Mouse (Mus musculus) midbrain, embryonic 12.5 days (tissue): ENCODE results near the gene Lypla2. TPM values are rescaled to one million over a fixed set of nuclear protein-coding genes. Genes with fewer than 3 reads are reported as not detected.
A peak's percentile ranks its signal among the peaks of the same experiment; 100 is the strongest.

Experiments
- ATAC-seq: fragments of 200-750 bp; cut with Nextera tagmentation; 2 replicates; pipeline ENCODE4 v1.8.0; 2017; ENCODE audit warnings: low read depth, moderate TSS enrichment, moderate library complexity; ENCODE audit not compliant: low FRiP score
- H3K27ac ChIP-seq: fragments of 300-500 bp; sonication (generic); replicated peaks from 2 replicates; pipeline ENCODE4 v1.5.1; 2016; ENCODE audit warnings: mild to moderate bottlenecking
- H3K27me3 ChIP-seq: fragments of 300-500 bp; sonication (generic); 2 replicates; pipeline ENCODE4 v1.6.1; 2016; ENCODE audit warnings: mild to moderate bottlenecking
- H3K36me3 ChIP-seq: fragments of 300-500 bp; sonication (generic); 2 replicates; pipeline ENCODE4 v1.6.1; 2016
- H3K4me1 ChIP-seq: fragments of 300-500 bp; sonication (generic); 2 replicates; pipeline ENCODE4 v1.6.1; 2016
- H3K4me2 ChIP-seq: fragments of 300-500 bp; sonication (generic); replicated peaks from 2 replicates; pipeline ENCODE4 v1.6.1; 2016; ENCODE audit warnings: mild to moderate bottlenecking, moderate library complexity
- H3K4me3 ChIP-seq: fragments of 300-500 bp; sonication (generic); 2 replicates; pipeline ENCODE4 v1.5.1; 2016; ENCODE audit warnings: mild to moderate bottlenecking
- H3K9ac ChIP-seq: fragments of 300-500 bp; sonication (generic); replicated peaks from 2 replicates; pipeline ENCODE4 v1.6.1; 2016; ENCODE audit warnings: mild to moderate bottlenecking, moderate library complexity
- H3K9me3 ChIP-seq: fragments of 300-500 bp; sonication (generic); 2 replicates; pipeline ENCODE4 v1.6.1; 2016; ENCODE audit warnings: mild to moderate bottlenecking
- WGBS: fragments of 180-500 bp; shearing (Covaris S2); methylation state at CpG from one replicate; pipeline ENCODE4 v1.1.7; 2016; 5-methylcytosine and 5-hydroxymethylcytosine counted together
- polyA plus RNA-seq: library from polyadenylated mRNA; unstranded; fragments of >200 nt; fragmentation: Nextera tagmentation; extraction: Ambion mirVana; gene quantifications from 2 replicates; pipeline ENCODE4 v1.2.1, GENCODE M21; 2016

The Lypla2 gene
- polyA plus RNA-seq, 1 experiment from 2014 or later = 163 TPM

GRCm38 (mm10) chr4:135926861-135927260, 45.6 kb downstream of the Lypla2 start:
- Histone ChIP-seq H3K4me3 (no peak overlapping the region), H3K27ac (no peak overlapping the region), H3K4me1 (peaks cover 2% of the 10 kb centered on the region), H3K27me3 (no peaks in the 10 kb centered on the region), H3K36me3 (peaks cover 36% of the 10 kb centered on the region), H3K4me2 (no peak overlapping the region), H3K9ac (no peak overlapping the region), H3K9me3 (no peaks in the 10 kb centered on the region)
- WGBS = 95% methylated on average over 3 of the region's 3 CpGs
- ATAC-seq = no peak

- ATAC-seq = no peak
- WGBS = 91% methylated on average over 10 of the region's 10 CpGs
- no peak overlapping the region for H3K27ac ChIP-seq
Observed at GRCm38 (mm10) chr4:135926195-135926808, 46.1 kb downstream of the Lypla2 start.

DNA sequence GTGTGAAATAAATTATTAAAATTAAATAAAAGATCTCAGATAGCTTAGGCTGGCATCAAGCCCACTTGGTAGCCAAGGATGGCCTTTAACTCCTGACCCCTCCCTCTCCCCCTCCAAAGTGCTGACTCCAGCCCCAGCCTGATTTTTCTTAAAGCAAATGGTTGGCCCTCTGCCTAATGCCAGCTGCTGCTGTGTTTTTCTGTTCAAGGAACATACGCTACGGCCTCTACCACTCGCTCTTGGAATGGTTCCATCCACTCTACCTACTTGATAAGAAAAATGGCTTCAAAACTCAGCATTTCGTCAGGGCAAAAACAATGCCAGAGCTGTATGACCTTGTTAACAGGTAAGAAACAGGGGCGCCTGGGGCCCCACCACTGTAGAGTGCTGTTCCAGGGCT, 47.1 kb downstream of the Lypla2 start:
- Histone ChIP-seq H3K4me3 (no peak overlapping the region), H3K4me2 (no peak overlapping the region), H3K27ac (no peak overlapping the region), H3K27me3 (no peaks in the 10 kb centered on the region), H3K9me3 (no peaks in the 10 kb centered on the region), H3K9ac (no peak overlapping the region), H3K4me1 (peaks cover 10% of the 10 kb centered on the region), H3K36me3 (peaks cover 32% of the 10 kb centered on the region)
- no peak for ATAC-seq
- WGBS = 90% methylated on average over 5 of the region's 5 CpGs

More at GRCm38 (mm10) chr4:135926195-135926808, 46.1 kb downstream of the Lypla2 start:
- Histone ChIP-seq H3K27me3 (no peaks in the 10 kb centered on the region), H3K4me3 (no peak overlapping the region), H3K9me3 (no peaks in the 10 kb centered on the region), H3K4me2 (no peak overlapping the region), H3K36me3 (peaks cover 36% of the 10 kb centered on the region), H3K9ac (no peak overlapping the region), H3K4me1 (peaks cover 8% of the 10 kb centered on the region)

DNA sequence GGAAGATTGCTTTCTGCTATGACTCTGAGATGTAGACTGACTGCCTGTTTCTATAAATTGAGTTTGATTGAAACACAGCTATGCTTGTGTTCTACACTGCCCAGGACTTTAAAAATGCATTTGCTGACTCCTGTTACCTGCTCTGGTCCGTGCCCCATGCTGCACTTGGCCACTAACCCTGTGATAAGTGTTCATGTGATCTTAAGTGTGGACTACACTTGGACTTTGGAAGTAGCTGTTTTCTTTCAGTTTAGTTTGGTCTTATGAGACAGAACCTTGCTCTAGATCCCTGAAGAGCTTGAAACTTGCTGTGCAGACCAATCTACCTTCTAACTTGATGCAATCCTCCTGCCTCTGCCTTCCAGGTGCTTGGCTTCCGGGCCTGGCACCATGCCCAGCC, 48.0 kb downstream of the Lypla2 start:
- Histone ChIP-seq H3K4me3 (no peak overlapping the region), H3K36me3 (peaks cover 29% of the 10 kb centered on the region), H3K27me3 (no peaks in the 10 kb centered on the region), H3K4me1 (peaks cover 10% of the 10 kb centered on the region), H3K27ac (no peak overlapping the region), H3K9me3 (no peaks in the 10 kb centered on the region), H3K9ac (no peak overlapping the region), H3K4me2 (no peak overlapping the region)
- WGBS = 90% methylated on average over 2 of the region's 2 CpGs
- no peak for ATAC-seq

DNA sequence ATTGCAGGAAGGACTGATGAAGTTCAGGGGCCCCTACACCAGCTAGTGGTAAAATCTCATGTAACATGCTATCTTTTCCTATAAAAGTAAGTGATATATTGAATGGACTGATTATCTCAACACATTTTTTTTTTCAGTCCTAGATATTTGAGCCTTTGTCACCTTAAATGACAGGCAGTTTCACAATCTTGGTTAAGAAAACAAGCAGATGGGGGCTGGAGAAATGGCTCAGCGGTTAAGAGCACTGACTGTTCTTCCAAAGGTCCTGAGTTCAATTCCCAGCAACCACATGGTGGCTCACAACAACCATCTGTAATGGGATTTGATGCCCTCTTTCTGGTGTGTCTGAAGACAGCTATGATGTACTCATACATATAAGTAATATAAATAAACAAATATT, 50.2 kb downstream of the Lypla2 start:
- ATAC-seq = no peak
- peak overlapping the region; percentile 91 for H3K4me2 ChIP-seq
- H3K4me1 ChIP-seq = peaks cover 10% of the 10 kb centered on the region
- no peak overlapping the region for H3K27ac ChIP-seq
- H3K36me3 ChIP-seq = peaks cover 24% of the 10 kb centered on the region
- no peaks in the 10 kb centered on the region for H3K9me3 ChIP-seq
- H3K4me3 ChIP-seq = peak overlapping the region; percentile 79; the same call in 1 of the 2 replicates
- no peaks in the 10 kb centered on the region for H3K27me3 ChIP-seq
- no peak overlapping the region for H3K9ac ChIP-seq
- WGBS = 97% methylated on average over 1 of the region's 1 CpGs

DNA sequence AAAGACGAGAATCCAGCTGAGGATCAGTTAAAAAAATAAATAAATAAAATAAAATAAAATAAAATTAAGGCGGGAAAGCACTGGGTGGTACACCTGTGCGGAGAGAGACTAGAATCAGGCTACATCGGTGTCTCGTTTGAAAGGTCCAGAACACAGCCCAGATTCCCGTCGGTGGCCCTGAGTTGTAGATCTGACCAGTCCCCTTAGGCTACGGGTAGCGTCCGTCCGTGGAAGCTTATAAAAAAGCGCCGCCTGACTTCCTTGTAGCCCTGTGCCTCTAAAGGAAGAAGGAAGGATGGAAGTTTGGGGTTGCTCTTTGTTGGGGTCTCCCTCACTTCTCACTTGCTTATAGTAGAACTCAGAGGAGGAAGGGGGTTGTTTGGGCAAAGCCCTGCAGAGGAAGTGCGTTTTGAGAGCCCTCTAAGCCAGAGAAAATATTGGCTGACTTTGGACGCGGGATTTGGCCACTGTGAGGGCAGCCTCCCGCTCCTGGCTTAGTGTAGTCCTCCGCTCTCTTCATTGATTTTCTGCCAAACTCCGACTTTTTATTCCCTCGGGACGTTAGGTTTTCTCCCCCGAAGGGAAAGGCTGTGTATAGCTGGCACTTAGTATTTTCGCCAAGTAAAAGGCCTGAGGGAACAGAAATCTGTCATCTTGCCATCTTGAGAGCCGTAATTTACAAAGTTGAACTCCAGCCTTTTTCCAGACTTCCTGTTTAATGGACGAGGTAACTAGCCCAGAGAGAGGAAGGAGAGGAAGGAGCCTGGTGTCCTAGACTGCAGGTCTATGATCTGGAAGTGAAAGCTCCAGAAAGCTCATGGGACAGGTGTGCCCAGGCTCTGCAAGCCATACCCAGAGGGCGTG, 50.9 kb downstream of the Lypla2 start:
- peaks cover 24% of the 10 kb centered on the region for H3K36me3 ChIP-seq
- WGBS = 10% methylated on average over 26 of the region's 26 CpGs
- no peaks in the 10 kb centered on the region for H3K9me3 ChIP-seq
- H3K9ac ChIP-seq = peak overlapping the region; percentile 80
- peak overlapping the region; percentile 91 for H3K4me2 ChIP-seq
- H3K27me3 ChIP-seq = no peaks in the 10 kb centered on the region
- H3K4me3 ChIP-seq = peak overlapping the region; percentile 79
- ATAC-seq = no peak
- peak overlapping the region; percentile 79 for H3K27ac ChIP-seq
- H3K4me1 ChIP-seq = peaks cover 10% of the 10 kb centered on the region

DNA sequence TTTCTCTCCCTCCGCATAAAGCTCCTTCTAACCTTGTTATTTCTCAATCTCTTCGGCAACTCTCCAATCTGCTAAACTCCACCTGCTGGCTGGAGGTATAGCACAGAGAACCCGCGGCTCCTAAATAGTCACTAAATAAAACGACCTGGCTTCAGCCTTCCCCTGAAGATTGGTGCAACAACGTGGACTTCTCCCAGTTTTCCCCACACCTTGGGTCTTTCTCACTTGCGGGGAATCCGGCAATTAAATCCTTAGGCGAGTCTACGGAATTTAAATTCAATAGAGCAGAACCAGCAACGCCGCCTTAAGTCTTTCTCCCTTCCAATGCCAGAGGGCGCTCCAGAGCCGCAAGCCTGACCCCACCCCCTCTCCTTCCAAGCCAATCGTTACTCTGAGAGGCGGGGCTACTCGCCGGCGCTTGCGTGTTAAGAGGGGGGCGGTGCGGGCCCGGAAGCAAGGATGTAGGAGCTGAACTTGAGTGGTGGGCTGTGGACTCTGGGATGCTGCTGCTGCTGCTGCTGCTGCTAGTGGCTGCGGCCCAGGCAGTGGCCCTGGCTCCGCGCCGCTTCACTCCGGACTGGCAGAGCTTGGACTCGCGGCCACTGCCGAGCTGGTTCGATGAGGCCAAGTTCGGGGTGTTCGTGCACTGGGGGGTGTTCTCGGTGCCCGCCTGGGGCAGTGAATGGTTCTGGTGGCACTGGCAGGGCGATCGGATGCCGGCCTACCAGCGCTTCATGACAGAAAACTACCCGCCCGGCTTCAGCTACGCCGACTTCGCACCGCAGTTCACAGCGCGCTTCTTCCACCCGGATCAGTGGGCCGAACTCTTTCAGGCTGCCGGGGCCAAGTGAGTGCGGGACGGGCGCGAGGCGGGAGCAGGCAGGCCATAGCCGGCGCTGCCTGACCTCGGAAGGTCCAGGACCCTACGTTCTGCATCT, 51.9 kb downstream of the Lypla2 start, which contains the start of gene Fuca1:
Fuca1 (plus strand) TSS at position 432 of the 938 bp plus-strand sequence.
- H3K9me3 ChIP-seq = no peaks in the 10 kb centered on the region
- WGBS = 2% methylated on average over 60 of the region's 60 CpGs
- H3K4me1 ChIP-seq = peaks cover 10% of the 10 kb centered on the region
- H3K4me2 ChIP-seq = peak within 1 kb of the TSS; percentile 91
- no peaks in the 10 kb centered on the region for H3K27me3 ChIP-seq
- ATAC-seq = peak; percentile 95
- peak within 1 kb of the TSS; percentile 80 for H3K9ac ChIP-seq
- peak within 1 kb of the TSS; percentile 79 for H3K27ac ChIP-seq
- peaks cover 19% of the 10 kb centered on the region for H3K36me3 ChIP-seq
- H3K4me3 ChIP-seq = peak within 1 kb of the TSS; percentile 79

DNA sequence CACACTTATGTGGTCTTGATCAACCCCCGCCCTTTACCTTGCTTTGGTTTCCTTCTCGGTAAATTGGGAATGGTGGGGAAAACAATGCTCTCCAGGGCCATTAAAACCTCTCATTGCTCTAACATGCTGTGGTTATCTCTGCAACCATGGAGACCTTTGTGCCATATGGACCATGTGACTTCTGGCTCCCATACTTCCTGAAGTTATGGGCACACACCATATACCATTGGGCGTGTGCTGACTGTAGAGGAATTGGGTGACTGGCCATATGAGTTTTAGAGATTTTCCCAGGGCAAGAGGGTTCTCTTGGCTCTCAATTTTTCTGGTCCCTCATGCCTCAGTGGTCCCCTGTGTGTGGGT, 53.2 kb downstream of the Lypla2 start:
- WGBS = 93% methylated on average over 3 of the region's 3 CpGs
- no peak overlapping the region for H3K9ac ChIP-seq
- no peak overlapping the region for H3K4me3 ChIP-seq
- H3K27me3 ChIP-seq = no peaks in the 10 kb centered on the region
- H3K4me2 ChIP-seq = no peak overlapping the region
- H3K27ac ChIP-seq = no peak overlapping the region
- peaks cover 11% of the 10 kb centered on the region; the same call in 1 of the 2 replicates for H3K36me3 ChIP-seq
- H3K9me3 ChIP-seq = no peaks in the 10 kb centered on the region
- no peak for ATAC-seq
- H3K4me1 ChIP-seq = peaks cover 10% of the 10 kb centered on the region

DNA sequence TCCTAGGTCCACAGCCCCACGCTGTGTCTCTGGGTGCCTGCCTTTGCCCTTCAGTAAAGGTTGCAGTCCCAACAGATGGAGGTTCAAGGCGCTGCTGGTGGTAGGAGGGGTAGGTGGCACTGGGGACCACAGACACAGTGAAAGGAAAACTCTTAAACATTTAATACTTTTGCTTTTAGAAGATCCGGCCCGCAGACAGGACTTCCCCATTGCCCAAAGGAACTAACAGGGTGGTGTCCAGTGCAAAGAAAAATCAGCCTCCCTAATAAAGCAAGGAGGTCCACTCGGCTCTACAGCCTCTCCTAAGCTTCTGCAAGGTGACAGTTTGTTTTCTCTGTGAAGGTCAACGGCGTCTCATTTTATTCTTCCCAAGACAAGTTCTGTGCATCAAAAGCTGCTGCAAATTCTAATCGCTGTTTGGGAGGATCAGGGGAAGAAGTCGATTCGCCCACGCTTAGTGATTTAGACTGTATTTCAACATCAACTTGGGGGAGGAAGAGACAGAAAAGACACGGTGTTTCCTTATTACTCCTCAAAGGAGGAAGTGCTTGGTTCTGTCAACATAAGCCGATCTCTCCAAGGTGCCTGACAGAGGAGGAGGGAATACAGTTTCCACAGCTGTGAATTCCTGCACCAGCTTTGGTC, 53.7 kb downstream of the Lypla2 start:
- Histone ChIP-seq H3K36me3 (peaks cover 9% of the 10 kb centered on the region; the same call in 1 of the 2 replicates), H3K9ac (no peak overlapping the region), H3K4me1 (peaks cover 10% of the 10 kb centered on the region), H3K27ac (no peak overlapping the region), H3K9me3 (no peaks in the 10 kb centered on the region), H3K4me2 (no peak overlapping the region), H3K27me3 (no peaks in the 10 kb centered on the region), H3K4me3 (no peak overlapping the region)
- WGBS = 91% methylated on average over 13 of the region's 13 CpGs
- ATAC-seq = no peak
